Mouse (Mus musculus) cerebellum, adult 2 months (tissue): ENCODE results near the gene Haao.

Experiments used
- CTCF ChIP-seq: fragments of 200-500 bp; IDR thresholded peaks from 2 replicates; pipeline ENCODE4 v1.5.1; 2011; ENCODE audit warnings: low read depth, mild to moderate bottlenecking, control low read depth, low read length, moderate library complexity, borderline replicate concordance; ENCODE audit not compliant: insufficient read depth
- POLR2A ChIP-seq: fragments of 200-500 bp; IDR thresholded peaks from 2 replicates; pipeline ENCODE4 v1.6.1; 2011; ENCODE audit warnings: low read length, control low read depth, borderline replicate concordance; ENCODE audit not compliant: insufficient read depth

- no peak for TF ChIP-seq CTCF
- TF ChIP-seq POLR2A, result no peak
Measured at GRCm38 (mm10) chr17:83887241-83887640, 39.5 kb upstream of the Haao start.
